Mouse (Mus musculus): Measurements from ENCODE around the gene Gm20715. TPM values are rescaled to one million over a fixed set of nuclear protein-coding genes. Genes with fewer than 3 reads are reported as not detected.
"Not testable (repeated sequence)": the region's sequence is repeated elsewhere in the genome, so short reads cannot be mapped to it uniquely, and the experiment has no call there.

Gm20715 gene
- polyA plus RNA-seq, 1 experiment = not detected

DNA sequence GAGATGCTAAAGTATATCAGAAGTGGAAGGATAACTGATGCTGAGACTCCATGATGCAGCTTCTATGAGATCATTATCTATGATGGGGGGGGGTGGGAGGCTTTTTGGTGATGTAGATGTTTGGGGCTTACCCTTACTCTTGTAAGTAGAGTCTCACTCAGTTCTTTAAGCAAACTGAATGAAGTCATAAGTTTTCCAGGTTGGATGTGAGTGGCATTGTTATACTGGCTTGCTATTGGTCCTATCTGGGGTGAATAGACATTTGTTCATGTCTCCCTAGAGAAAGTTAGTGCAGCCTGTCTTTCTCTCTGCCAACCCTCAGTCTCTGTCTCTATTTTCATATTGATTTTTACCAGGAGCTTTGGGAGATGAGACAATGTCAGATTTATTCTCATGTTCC lies 45.8 kb downstream of the Gm20715 start, which contains the start of gene Olfr1336:
Gene Olfr1336 (plus strand): TSS at position 301 of the 400 bp plus-strand sequence.
- no peak within 1 kb of the TSS for H3K4me3 ChIP-seq (ENCODE audit: control insufficient read depth, insufficient read depth, low read length)
- H3K36me3 ChIP-seq (ENCODE audit: control insufficient read depth, insufficient read depth, low read length) = no peaks in the 10 kb centered on the region
- no peaks in the 10 kb centered on the region for H3K27me3 ChIP-seq (ENCODE audit: control insufficient read depth, insufficient read depth, low read length)
- H3K27ac ChIP-seq (ENCODE audit: control insufficient read depth, insufficient read depth, low read length) = no peak within 1 kb of the TSS
- no peaks in the 10 kb centered on the region for H3K4me1 ChIP-seq (replicated peaks; ENCODE audit: control insufficient read depth, insufficient read depth, low read length)
- DNase-seq = no peak
- TF ChIP-seq CTCF (IDR thresholded peaks at IDR 0.05; ENCODE audit: borderline replicate concordance, control insufficient read depth, extremely low read depth, insufficient read depth, low read length, poor library complexity) = no peak
- TF ChIP-seq POLR2A (IDR thresholded peaks at IDR 0.05; ENCODE audit: control insufficient read depth, extremely low read depth, insufficient read depth, low read length, poor library complexity) = no peak

DNA sequence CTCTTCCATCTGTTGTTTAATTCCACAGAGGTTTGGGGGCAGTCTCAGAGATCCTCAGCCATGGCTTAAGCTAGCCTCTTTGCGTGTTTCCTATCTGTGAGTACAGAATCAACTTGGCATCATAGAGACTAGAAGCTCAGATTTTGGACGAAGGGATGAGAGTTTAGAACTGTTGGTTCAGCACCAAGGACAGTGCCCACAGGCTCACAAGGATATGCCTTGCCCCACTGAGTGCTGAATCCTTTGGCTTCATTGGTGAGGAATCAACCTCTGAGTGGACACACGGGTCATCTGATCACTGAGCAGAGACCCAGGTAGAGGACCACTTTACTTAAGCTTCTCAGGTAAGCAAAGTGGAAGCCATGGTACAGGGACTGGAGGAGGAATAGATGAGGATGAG lies 46.3 kb downstream of the Gm20715 start:
- Histone ChIP-seq H3K36me3 (ENCODE audit: control insufficient read depth, insufficient read depth, low read length) (no peaks in the 10 kb centered on the region), H3K4me3 (ENCODE audit: control insufficient read depth, insufficient read depth, low read length) (no peak overlapping the region), H3K27me3 (ENCODE audit: control insufficient read depth, insufficient read depth, low read length) (no peaks in the 10 kb centered on the region), H3K4me1 (replicated peaks; ENCODE audit: control insufficient read depth, insufficient read depth, low read length) (no peaks in the 10 kb centered on the region), H3K27ac (ENCODE audit: control insufficient read depth, insufficient read depth, low read length) (no peak overlapping the region)
- no peak for TF ChIP-seq CTCF (IDR thresholded peaks at IDR 0.05; ENCODE audit: borderline replicate concordance, control insufficient read depth, extremely low read depth, insufficient read depth, low read length, poor library complexity)
- 47% methylated on average over 3 of the region's 3 CpGs for WGBS
- no peak for DNase-seq

DNA sequence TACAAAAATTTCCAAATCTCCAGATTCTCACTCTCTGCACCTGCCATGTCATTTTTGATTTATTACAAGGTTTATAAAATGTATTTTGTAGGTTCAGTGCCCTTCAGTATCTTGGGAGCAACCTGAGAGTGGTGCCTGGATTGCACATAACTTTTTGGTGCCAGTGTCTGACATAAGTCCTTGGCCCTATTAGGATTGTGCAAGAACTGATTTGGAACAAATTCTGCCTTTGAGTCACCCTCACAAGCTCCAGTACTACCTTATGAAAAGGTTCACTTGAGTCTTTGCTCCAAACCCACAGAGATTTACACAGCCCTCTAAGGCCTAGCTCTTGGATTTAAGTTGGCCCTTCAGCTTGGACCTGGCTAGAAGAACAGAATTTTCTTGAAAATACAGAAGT lies 56.9 kb downstream of the Gm20715 start, which contains the start of gene Olfr1346:
Gene Olfr1346 (plus strand): TSS at position 151 of the 400 bp plus-strand sequence.
- TF ChIP-seq POLR2A (IDR thresholded peaks at IDR 0.05; ENCODE audit: control insufficient read depth, extremely low read depth, insufficient read depth, low read length, poor library complexity) (no peak), CTCF (IDR thresholded peaks at IDR 0.05; ENCODE audit: borderline replicate concordance, control insufficient read depth, extremely low read depth, insufficient read depth, low read length, poor library complexity) (no peak)
- no peak within 1 kb of the TSS for H3K27ac ChIP-seq (ENCODE audit: control insufficient read depth, insufficient read depth, low read length)
- no peak for DNase-seq

DNA sequence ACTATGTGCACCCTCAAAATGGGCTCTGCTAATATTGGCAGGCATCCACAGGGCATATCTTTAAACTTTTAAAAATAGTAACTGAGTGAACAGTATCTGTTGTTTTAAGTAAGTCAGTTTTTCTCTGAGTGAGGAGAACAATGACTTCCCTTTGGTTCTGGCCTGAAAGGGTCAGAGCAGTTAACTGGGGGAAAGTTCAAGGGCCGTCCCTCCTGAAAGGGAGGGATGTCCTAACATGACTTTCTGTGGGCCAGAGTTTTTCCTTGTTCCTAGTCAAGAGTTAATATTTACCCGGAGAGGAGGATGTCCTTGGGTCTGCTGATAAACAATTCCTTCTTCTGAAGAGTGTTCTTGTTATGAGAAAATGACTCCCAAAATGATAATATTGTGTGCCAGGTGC lies 67.6 kb downstream of the Gm20715 start:
- H3K36me3 ChIP-seq (ENCODE audit: control insufficient read depth, insufficient read depth, low read length); DNase-seq; H3K4me1 ChIP-seq (replicated peaks; ENCODE audit: control insufficient read depth, insufficient read depth, low read length); H3K27me3 ChIP-seq (ENCODE audit: control insufficient read depth, insufficient read depth, low read length); H3K4me3 ChIP-seq (ENCODE audit: control insufficient read depth, insufficient read depth, low read length); H3K27ac ChIP-seq (ENCODE audit: control insufficient read depth, insufficient read depth, low read length): not testable (repeated sequence)
- 86% methylated on average over 2 of the region's 2 CpGs for WGBS

More for the DNA sequence above, 56.9 kb downstream of the Gm20715 start, which contains the start of gene Olfr1346:
- H3K36me3 ChIP-seq (ENCODE audit: control insufficient read depth, insufficient read depth, low read length) = no peaks in the 10 kb centered on the region
- no peaks in the 10 kb centered on the region for H3K27me3 ChIP-seq (ENCODE audit: control insufficient read depth, insufficient read depth, low read length)
- H3K4me3 ChIP-seq (ENCODE audit: control insufficient read depth, insufficient read depth, low read length) = no peak within 1 kb of the TSS
- no peaks in the 10 kb centered on the region for H3K4me1 ChIP-seq (replicated peaks; ENCODE audit: control insufficient read depth, insufficient read depth, low read length)

DNA sequence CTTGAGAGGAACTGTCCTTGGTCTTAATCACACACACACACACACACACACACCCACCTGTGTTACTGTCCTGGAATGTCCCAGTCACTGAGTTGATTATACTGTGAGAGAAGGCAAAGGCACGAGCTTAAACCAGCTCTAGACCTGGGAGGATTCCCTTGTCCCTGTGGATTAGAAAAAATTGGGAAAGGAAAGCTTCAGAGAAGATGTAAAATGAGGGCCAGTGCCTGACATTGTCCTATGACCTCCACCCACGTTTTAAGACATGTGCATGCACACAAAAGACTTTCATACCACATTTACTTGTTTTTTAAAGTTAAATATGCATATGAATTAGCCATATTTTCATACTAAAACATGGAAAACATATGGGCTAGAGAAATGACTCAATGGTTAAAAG lies 76.8 kb downstream of the Gm20715 start, which contains the start of gene Olfr5:
Gene Olfr5 (minus strand): TSS at position 101 of the 400 bp plus-strand sequence.
- H3K4me1 ChIP-seq (replicated peaks; ENCODE audit: control insufficient read depth, insufficient read depth, low read length) = no peaks in the 10 kb centered on the region
- no peak within 1 kb of the TSS for H3K27ac ChIP-seq (ENCODE audit: control insufficient read depth, insufficient read depth, low read length)
- WGBS = 18% methylated on average over 2 of the region's 2 CpGs
- DNase-seq = no peak
- no peaks in the 10 kb centered on the region for H3K36me3 ChIP-seq (ENCODE audit: control insufficient read depth, insufficient read depth, low read length)
- TF ChIP-seq POLR2A (IDR thresholded peaks at IDR 0.05; ENCODE audit: control insufficient read depth, extremely low read depth, insufficient read depth, low read length, poor library complexity) (no peak), CTCF (IDR thresholded peaks at IDR 0.05; ENCODE audit: borderline replicate concordance, control insufficient read depth, extremely low read depth, insufficient read depth, low read length, poor library complexity) (no peak)
- no peaks in the 10 kb centered on the region for H3K27me3 ChIP-seq (ENCODE audit: control insufficient read depth, insufficient read depth, low read length)
- no peak within 1 kb of the TSS for H3K4me3 ChIP-seq (ENCODE audit: control insufficient read depth, insufficient read depth, low read length)

Other genes starting within 250 kb of the Gm20715 start
- gene Zfp444, start 238.1 kb upstream of the Gm20715 start, polyA plus RNA-seq (2012; rRNA removed) = 73.1 and 78.6 TPM in 2 replicates
- 0.32 TPM in 1 of 2 replicates, not detected in the other for gene Galp, start 213.2 kb upstream of the Gm20715 start, polyA plus RNA-seq (2012; rRNA removed)
- gene Zscan5b, start 188.0 kb upstream of the Gm20715 start, polyA plus RNA-seq (2012; rRNA removed) = not detected in 2 replicates
- gene Epp13, start 157.6 kb upstream of the Gm20715 start, polyA plus RNA-seq (2012; rRNA removed) = not detected in 2 replicates
- 2.4 and 2.9 TPM in 2 replicates for gene Zfp667, start 123.7 kb upstream of the Gm20715 start, polyA plus RNA-seq (2012; rRNA removed)
- 0.82 and 0.99 TPM in 2 replicates for gene Zfp583, start 79.0 kb upstream of the Gm20715 start, polyA plus RNA-seq (2012; rRNA removed)
- 0.18 and 0.22 TPM in 2 replicates for gene Gm3854, start 66.5 kb upstream of the Gm20715 start, polyA plus RNA-seq (2012; rRNA removed)
- gene Zfp78, start 47.0 kb upstream of the Gm20715 start, polyA plus RNA-seq (2012; rRNA removed) = 0.50 and 0.53 TPM in 2 replicates
- gene Zfp28, start 27.0 kb upstream of the Gm20715 start, polyA plus RNA-seq (2012; rRNA removed) = 1.4 and 2.4 TPM in 2 replicates
- not detected in 2 replicates for gene Smim17, start 11.6 kb upstream of the Gm20715 start, polyA plus RNA-seq (2012; rRNA removed)
- 0.09 and 0.13 TPM in 2 replicates for gene Olfr1344, start 28.4 kb downstream of the Gm20715 start, polyA plus RNA-seq (2012; rRNA removed)
- gene Olfr1336, start 45.9 kb downstream of the Gm20715 start, polyA plus RNA-seq (2012; rRNA removed) = not detected in 2 replicates
- gene Olfr1346, start 56.8 kb downstream of the Gm20715 start, polyA plus RNA-seq (2012; rRNA removed) = not detected in 2 replicates
- not detected in 2 replicates for gene Olfr5, start 76.7 kb downstream of the Gm20715 start, polyA plus RNA-seq (2012; rRNA removed)
- not detected in 2 replicates for gene Olfr1347, start 89.5 kb downstream of the Gm20715 start, polyA plus RNA-seq (2012; rRNA removed)
- not detected in 2 replicates for gene Olfr1348, start 98.5 kb downstream of the Gm20715 start, polyA plus RNA-seq (2012; rRNA removed)
- gene Olfr1349, start 112.7 kb downstream of the Gm20715 start, polyA plus RNA-seq (2012; rRNA removed) = 0.27 and 0.28 TPM in 2 replicates
- gene Olfr1350, start 154.6 kb downstream of the Gm20715 start, polyA plus RNA-seq (2012; rRNA removed) = not detected in 2 replicates

All from thymus, adult 2 months (tissue).